In the genomic region with DNA sequence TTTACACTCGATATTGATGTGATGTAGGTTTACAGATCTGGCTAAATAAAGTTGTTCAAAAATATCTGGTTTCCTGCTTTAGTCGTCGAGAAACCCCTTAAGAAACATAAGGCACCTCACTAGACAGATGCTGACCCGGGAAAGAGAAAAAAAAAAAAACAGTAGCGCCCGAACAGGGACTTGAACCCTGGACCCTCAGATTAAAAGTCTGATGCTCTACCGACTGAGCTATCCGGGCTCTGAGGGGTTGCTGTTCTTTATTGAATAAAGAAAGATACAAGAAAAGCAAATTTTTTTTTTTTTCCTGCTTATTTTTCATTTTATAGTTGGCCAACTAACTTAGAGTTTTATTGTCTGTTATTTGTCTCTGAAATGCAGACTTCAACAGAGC, we compare ENCODE assay signal across 8 mouse cellular contexts. TPM values are rescaled to one million over a fixed set of nuclear protein-coding genes. Genes with fewer than 3 reads are reported as not detected.
A peak's percentile ranks its signal among the peaks of the same experiment; 100 is the strongest.
DNase-seq lines count a peak whose midpoint lies in the region; ATAC-seq and TF ChIP-seq lines count a peak whose summit lies in the region.

No protein-coding gene starts in this region.

- no peak for TF ChIP-seq EP300 in CH12.LX (IDR thresholded peaks at IDR 0.05; ENCODE audit: low read length)
- no peak; the same call in 1 of the 2 replicates for TF ChIP-seq EP300 in liver, embryonic 14.5 days (IDR thresholded peaks at IDR 0.05; ENCODE audit: low read depth)

- peak overlapping the region; percentile 60 to 81 (median 64) for H3K4me3 ChIP-seq in CH12.LX (replicated peaks in 1 of 3; ENCODE audit: low read depth in 2 of 3, low read length in 2 of 3, poor library complexity in 1 of 3)
- H3K4me3 ChIP-seq in embryonic facial prominence, embryonic 11.5 days (ENCODE audit: low read depth, low read length) = peak overlapping the region; percentile 50
- H3K4me3 ChIP-seq in hindbrain, embryonic 13.5 days = peak overlapping the region; percentile 56
- peak overlapping the region; percentile 77 to 98; a peak in 3 of 4 replicates for H3K4me3 ChIP-seq in liver, embryonic 14.5 days (ENCODE audit: insufficient read depth in 1 of 2, low read depth in 2 of 2, low read length in 2 of 2)
- H3K4me3 ChIP-seq in neural tube, embryonic 14.5 days (ENCODE audit: low read depth, low read length) = peak overlapping the region; percentile 54

- peaks cover 16% of the 10 kb centered on the region for H3K27me3 ChIP-seq in CH12.LX (replicated peaks)
- H3K27me3 ChIP-seq in embryonic facial prominence, embryonic 11.5 days (ENCODE audit: control insufficient read depth, insufficient read depth, low read length) = no peaks in the 10 kb centered on the region
- peaks cover 14% of the 10 kb centered on the region for H3K27me3 ChIP-seq in hindbrain, embryonic 13.5 days
- no peaks in the 10 kb centered on the region; the same call in 1 of the 2 replicates for H3K27me3 ChIP-seq in liver, embryonic 14.5 days (ENCODE audit: control insufficient read depth, insufficient read depth, low read length)
- H3K27me3 ChIP-seq in neural tube, embryonic 14.5 days (ENCODE audit: control insufficient read depth, insufficient read depth, low read length) = no peaks in the 10 kb centered on the region

- no peak overlapping the region for H3K27ac ChIP-seq in CH12.LX (ENCODE audit: insufficient read depth, low read depth)
- H3K27ac ChIP-seq in embryonic facial prominence, embryonic 11.5 days (replicated peaks; ENCODE audit: low read depth, low read length) = no peak overlapping the region
- no peak overlapping the region for H3K27ac ChIP-seq in hindbrain, embryonic 13.5 days
- H3K27ac ChIP-seq in liver, embryonic 14.5 days = peak overlapping the region; percentile 83
- no peak overlapping the region for H3K27ac ChIP-seq in neural tube, embryonic 14.5 days (ENCODE audit: low read depth, low read length)

- H3K36me3 ChIP-seq in CH12.LX (replicated peaks in 1 of 2; ENCODE audit: control insufficient read depth in 1 of 2, insufficient read depth in 1 of 2, low read length in 1 of 2) = no peaks in the 10 kb centered on the region
- H3K36me3 ChIP-seq in embryonic facial prominence, embryonic 11.5 days (replicated peaks; ENCODE audit: control insufficient read depth, insufficient read depth, low read depth, low read length) = no peaks in the 10 kb centered on the region
- H3K36me3 ChIP-seq in hindbrain, embryonic 13.5 days = no peaks in the 10 kb centered on the region
- no peaks in the 10 kb centered on the region for H3K36me3 ChIP-seq in liver, embryonic 14.5 days (replicated peaks; ENCODE audit: control insufficient read depth, insufficient read depth, low read depth)
- no peaks in the 10 kb centered on the region for H3K36me3 ChIP-seq in neural tube, embryonic 14.5 days (ENCODE audit: control insufficient read depth, insufficient read depth, low read length)

- peaks cover 6 to 11% of the 10 kb centered on the region in 2 experiments; a peak in 3 of 4 replicates for H3K4me1 ChIP-seq in CH12.LX (ENCODE audit: control insufficient read depth in 1 of 2, insufficient read depth in 2 of 2)
- H3K4me1 ChIP-seq in embryonic facial prominence, embryonic 11.5 days (ENCODE audit: control insufficient read depth, insufficient read depth, low read length) = no peaks in the 10 kb centered on the region
- H3K4me1 ChIP-seq in hindbrain, embryonic 13.5 days (replicated peaks) = peaks cover 21% of the 10 kb centered on the region
- H3K4me1 ChIP-seq in liver, embryonic 14.5 days (replicated peaks; ENCODE audit: control insufficient read depth in 2 of 2, insufficient read depth in 2 of 2, low read length in 1 of 2) = peaks cover 8 to 13% of the 10 kb centered on the region in 2 experiments
- peaks cover 7% of the 10 kb centered on the region; the same call in 1 of the 2 replicates for H3K4me1 ChIP-seq in neural tube, embryonic 14.5 days (ENCODE audit: control insufficient read depth, insufficient read depth, low read length)

- in situ Hi-C loops in CH12.LX (cut with MboI; ENCODE audit: low pct_ligation_motif_present, low pct_unique_long_range_greater_than_20kb, low sequenced_read_pairs) = loop anchor here (25.0 kb wide), 3 partner anchors 231 to 1056 kb away; no protein-coding TSS in a partner anchor

- peak overlapping the region; percentile 85 for H3K4me2 ChIP-seq in CH12.LX (ENCODE audit: insufficient read depth, low read depth, poor library complexity, severe bottlenecking)
- peak overlapping the region; percentile 92 for H3K4me2 ChIP-seq in embryonic facial prominence, embryonic 11.5 days (ENCODE audit: low read depth, low read length)
- peak overlapping the region; percentile 71 for H3K4me2 ChIP-seq in hindbrain, embryonic 13.5 days
- H3K4me2 ChIP-seq in liver, embryonic 14.5 days (ENCODE audit: low read depth) = peak overlapping the region; percentile 99
- H3K4me2 ChIP-seq in neural tube, embryonic 14.5 days (ENCODE audit: low read depth, low read length) = peak overlapping the region; percentile 95

- no peak for TF ChIP-seq CTCF in CH12.LX (conservative IDR thresholded peaks at IDR 0.05 in 1 of 2, IDR thresholded peaks at IDR 0.05 in 1 of 2; ENCODE audit: low read depth in 2 of 2, low read length in 2 of 2)
- TF ChIP-seq CTCF in liver, embryonic 14.5 days (IDR thresholded peaks at IDR 0.05; ENCODE audit: low read depth) = no peak

- no peak for TF ChIP-seq RAD21 in CH12.LX (IDR thresholded peaks at IDR 0.05; ENCODE audit: low read depth, low read length)

- no peak for ATAC-seq in embryonic facial prominence, embryonic 11.5 days (replicated peaks; ENCODE audit: insufficient number of reproducible peaks, low FRiP score, low TSS enrichment, low read depth)
- no peak for ATAC-seq in hindbrain, embryonic 13.5 days (ENCODE audit: low FRiP score)
- peak; percentile 44; the same call in 1 of the 2 replicates for ATAC-seq in liver, embryonic 14.5 days (ENCODE audit: insufficient read depth)
- peak; percentile 65 for ATAC-seq in neural tube, embryonic 14.5 days (ENCODE audit: low read depth)
- no peak for ATAC-seq in monocyte, adult 5-6 weeks (replicated peaks; ENCODE audit: insufficient number of reproducible peaks, low FRiP score, low TSS enrichment, poor library complexity, severe bottlenecking)

- DNase-seq in 416B (ENCODE audit: low read depth) (peak; percentile 84), CH12.LX (ENCODE audit: extremely low read depth) (peak; percentile 68)
- DNase-seq in embryonic facial prominence, embryonic 11.5 days (ENCODE audit: low spot score) = peak; percentile 71
- DNase-seq in liver, embryonic 14.5 days (ENCODE audit: low read depth in 3 of 3, low spot score in 3 of 3) = peak in 1 of 3 experiments; percentile 56
- DNase-seq in testis, postnatal 10 days (ENCODE audit: low spot score) = no peak

- no peaks in the 10 kb centered on the region for H3K79me2 ChIP-seq in CH12.LX (replicated peaks; ENCODE audit: control insufficient read depth, extremely low read depth, insufficient read depth, poor library complexity, severe bottlenecking)

- TF ChIP-seq POLR2A in CH12.LX (IDR thresholded peaks at IDR 0.05; ENCODE audit: low read depth, low read length) = no peak

- peak overlapping the region; percentile 73 for H3K9ac ChIP-seq in CH12.LX (ENCODE audit: insufficient read depth, low read depth)
- H3K9ac ChIP-seq in embryonic facial prominence, embryonic 11.5 days (replicated peaks; ENCODE audit: low read length) = no peak overlapping the region
- peak overlapping the region; percentile 63; the same call in 1 of the 2 replicates for H3K9ac ChIP-seq in hindbrain, embryonic 13.5 days
- H3K9ac ChIP-seq in liver, embryonic 14.5 days (replicated peaks) = peak overlapping the region; percentile 81
- peak overlapping the region; percentile 25; the same call in 1 of the 2 replicates for H3K9ac ChIP-seq in neural tube, embryonic 14.5 days (replicated peaks; ENCODE audit: low read depth, low read length)

- dilution Hi-C loops in CH12.LX (cut with MboI; ENCODE audit: extremely low pct_ligation_motif_present, extremely low pct_unique_long_range_greater_than_20kb, low sequenced_read_pairs) = no loop called here

- H3K9me3 ChIP-seq in CH12.LX (replicated peaks; ENCODE audit: low read length) = no peaks in the 10 kb centered on the region
- no peaks in the 10 kb centered on the region for H3K9me3 ChIP-seq in embryonic facial prominence, embryonic 11.5 days (replicated peaks; ENCODE audit: control insufficient read depth, low read length)
- no peaks in the 10 kb centered on the region for H3K9me3 ChIP-seq in hindbrain, embryonic 13.5 days
- no peaks in the 10 kb centered on the region for H3K9me3 ChIP-seq in liver, embryonic 14.5 days (ENCODE audit: control insufficient read depth, low read length)
- no peaks in the 10 kb centered on the region for H3K9me3 ChIP-seq in neural tube, embryonic 14.5 days (ENCODE audit: control insufficient read depth, low read length)

- under 1% methylated on average over 8 of the region's 8 CpGs for WGBS in embryonic facial prominence, embryonic 11.5 days
- WGBS in hindbrain, embryonic 13.5 days = under 1% methylated on average over 8 of the region's 8 CpGs
- under 1% methylated on average over 8 of the region's 8 CpGs for WGBS in liver, embryonic 14.5 days (ENCODE audit: insufficient replicate concordance)
- WGBS in neural tube, embryonic 14.5 days = under 1% methylated on average over 8 of the region's 8 CpGs

RNA-seq across cellular contexts. Expression of a gene that starts 11.3 kb away (rescaled TPM):
- total RNA-seq in CH12.LX (2012; rRNA removed) = 146 and 176 TPM in 2 replicates
- 134 and 141 TPM in 2 replicates for total RNA-seq in CH12.LX (2014; rRNA removed)
- 185 and 198 TPM in 2 replicates for polyA plus RNA-seq in CH12.LX (2012; ENCODE audit: insufficient read length, low read depth)
- polyA plus RNA-seq in embryonic facial prominence, embryonic 11.5 days (2014; fragmentation: Nextera tagmentation; extraction: Ambion mirVana) = 148 and 160 TPM in 2 replicates
- polyA plus RNA-seq in hindbrain, embryonic 13.5 days (2015; fragmentation: Nextera tagmentation; extraction: Ambion mirVana) = 82.6 and 82.9 TPM in 2 replicates
- polyA plus RNA-seq in liver, embryonic 14.5 days (2012; rRNA removed) = 28.0 and 36.9 TPM in 2 replicates
- 50.9 and 56.1 TPM in 2 replicates for polyA plus RNA-seq in liver, embryonic 14.5 days (2014; fragmentation: Nextera tagmentation; extraction: Ambion mirVana)
- polyA plus RNA-seq in neural tube, embryonic 14.5 days (2014; fragmentation: Nextera tagmentation; extraction: Ambion mirVana) = 68.2 and 87.9 TPM in 2 replicates
- total RNA-seq in monocyte, adult 5-6 weeks (2017) = 81.0 to 103 TPM (median 88.2 TPM) in 3 replicates

RNA-seq across cellular contexts. Expression of a gene that starts 22.2 kb away (rescaled TPM):
- total RNA-seq in CH12.LX (2012; rRNA removed) (not detected in 2 replicates), CH12.LX (2014; rRNA removed) (not detected in 2 replicates)
- polyA plus RNA-seq in CH12.LX (2012; ENCODE audit: insufficient read length, low read depth) = not detected in 2 replicates
- polyA plus RNA-seq in embryonic facial prominence, embryonic 11.5 days (2014; fragmentation: Nextera tagmentation; extraction: Ambion mirVana) = not detected in 2 replicates
- polyA plus RNA-seq in hindbrain, embryonic 13.5 days (2015; fragmentation: Nextera tagmentation; extraction: Ambion mirVana) = not detected in 2 replicates
- polyA plus RNA-seq in liver, embryonic 14.5 days (2012; rRNA removed) = not detected in 2 replicates
- not detected in 2 replicates for polyA plus RNA-seq in liver, embryonic 14.5 days (2014; fragmentation: Nextera tagmentation; extraction: Ambion mirVana)
- polyA plus RNA-seq in neural tube, embryonic 14.5 days (2014; fragmentation: Nextera tagmentation; extraction: Ambion mirVana) = not detected in 2 replicates
- not detected in 3 replicates for total RNA-seq in monocyte, adult 5-6 weeks (2017)

RNA-seq across cellular contexts. Expression of a gene that starts 38.5 kb away (rescaled TPM):
- not detected in 2 replicates for total RNA-seq in CH12.LX (2012; rRNA removed)
- not detected in 2 replicates for total RNA-seq in CH12.LX (2014; rRNA removed)
- not detected in 2 replicates for polyA plus RNA-seq in CH12.LX (2012; ENCODE audit: insufficient read length, low read depth)
- polyA plus RNA-seq in embryonic facial prominence, embryonic 11.5 days (2014; fragmentation: Nextera tagmentation; extraction: Ambion mirVana) = not detected in 2 replicates
- polyA plus RNA-seq in hindbrain, embryonic 13.5 days (2015; fragmentation: Nextera tagmentation; extraction: Ambion mirVana) = not detected in 2 replicates
- not detected in 2 replicates for polyA plus RNA-seq in liver, embryonic 14.5 days (2012; rRNA removed)
- not detected in 2 replicates for polyA plus RNA-seq in liver, embryonic 14.5 days (2014; fragmentation: Nextera tagmentation; extraction: Ambion mirVana)
- polyA plus RNA-seq in neural tube, embryonic 14.5 days (2014; fragmentation: Nextera tagmentation; extraction: Ambion mirVana) = not detected in 2 replicates
- total RNA-seq in monocyte, adult 5-6 weeks (2017) = not detected in 3 replicates

RNA-seq across cellular contexts. Expression of a gene that starts 56.6 kb away (rescaled TPM):
- total RNA-seq in CH12.LX (2012; rRNA removed) (not detected in 2 replicates), CH12.LX (2014; rRNA removed) (not detected in 2 replicates)
- polyA plus RNA-seq in CH12.LX (2012; ENCODE audit: insufficient read length, low read depth) = 0.13 and 0.18 TPM in 2 replicates
- polyA plus RNA-seq in embryonic facial prominence, embryonic 11.5 days (2014; fragmentation: Nextera tagmentation; extraction: Ambion mirVana) = not detected in 2 replicates
- 0.08 TPM in 1 of 2 replicates, not detected in the other for polyA plus RNA-seq in hindbrain, embryonic 13.5 days (2015; fragmentation: Nextera tagmentation; extraction: Ambion mirVana)
- polyA plus RNA-seq in liver, embryonic 14.5 days (2012; rRNA removed) = not detected in 2 replicates
- polyA plus RNA-seq in liver, embryonic 14.5 days (2014; fragmentation: Nextera tagmentation; extraction: Ambion mirVana) = 0.03 TPM in 1 of 2 replicates, not detected in the other
- polyA plus RNA-seq in neural tube, embryonic 14.5 days (2014; fragmentation: Nextera tagmentation; extraction: Ambion mirVana) = not detected in 2 replicates
- total RNA-seq in monocyte, adult 5-6 weeks (2017) = not detected in 3 replicates

Comparison
In these comparisons a context has a peak if more than half of its experiments do, and no peak if none do; other contexts are left out.
1. ATAC-seq: peak in liver, embryonic 14.5 days (single experiment) and neural tube, embryonic 14.5 days (single experiment); none in embryonic facial prominence, embryonic 11.5 days (single experiment), hindbrain, embryonic 13.5 days (single experiment) and monocyte, adult 5-6 weeks (single experiment).
2. Peak in every context shown above with its lines, with median percentiles within 50 percentile points of each other: H3K4me2 ChIP-seq and H3K4me3 ChIP-seq.